Mouse (Mus musculus): ENCODE results near the gene Spindoc. TPM values are rescaled to one million over a fixed set of nuclear protein-coding genes. Genes with fewer than 3 reads are reported as not detected.

Spindoc gene
- total and polyA plus RNA-seq, 2 experiments from 2014 or later: 19.8 to 35.2 TPM

- H3K27me3 ChIP-seq (ENCODE audit: insufficient read depth, low read length): no peaks in the 10 kb centered on the region
- ATAC-seq (ENCODE audit: low FRiP score): no peak
- H3K4me1 ChIP-seq (ENCODE audit: insufficient read depth, low read length): peaks cover 16% of the 10 kb centered on the region
- no peak for TF ChIP-seq CTCF (IDR thresholded peaks at IDR 0.05)
- H3K36me3 ChIP-seq (ENCODE audit: insufficient read depth, low read length): no peaks in the 10 kb centered on the region; the same call in 1 of the 2 replicates
- 18% methylated on average over 6 of the region's 6 CpGs for WGBS
- H3K4me2 ChIP-seq (ENCODE audit: low read depth, low read length, poor library complexity, severe bottlenecking): peak overlapping the region; percentile 64
- peak overlapping the region; percentile 39; the same call in 1 of the 2 replicates for H3K27ac ChIP-seq (ENCODE audit: low read depth, low read length)
- no peak for DNase-seq (ENCODE audit: low spot score)
- peak overlapping the region; percentile 42; the same call in 1 of the 2 replicates for H3K9ac ChIP-seq (replicated peaks; ENCODE audit: low read length, poor library complexity, severe bottlenecking)
- H3K4me3 ChIP-seq (ENCODE audit: low read depth, low read length): peak overlapping the region; percentile 73; the same call in 1 of the 2 replicates
- no peaks in the 10 kb centered on the region for H3K9me3 ChIP-seq (ENCODE audit: low read length)
Measured at GRCm38 (mm10) chr19:7419134-7419533, 36.3 kb upstream of the Spindoc start.

GRCm38 (mm10) chr19:7417911-7418849 lies 35.4 kb upstream of the Spindoc start:
- peaks cover 11% of the 10 kb centered on the region for H3K4me1 ChIP-seq (ENCODE audit: insufficient read depth, low read length)
- no peaks in the 10 kb centered on the region for H3K9me3 ChIP-seq (ENCODE audit: low read length)
- H3K4me3 ChIP-seq (ENCODE audit: low read depth, low read length): peak overlapping the region; percentile 73
- H3K36me3 ChIP-seq (ENCODE audit: insufficient read depth, low read length): no peaks in the 10 kb centered on the region; the same call in 1 of the 2 replicates
- peak; percentile 80 for TF ChIP-seq CTCF (IDR thresholded peaks at IDR 0.05)
- H3K27me3 ChIP-seq (ENCODE audit: insufficient read depth, low read length): no peaks in the 10 kb centered on the region
- peak overlapping the region; percentile 96 for H3K27ac ChIP-seq (ENCODE audit: low read depth, low read length)
- DNase-seq (ENCODE audit: low spot score) (peak; percentile 89), ATAC-seq (ENCODE audit: low FRiP score) (peak; percentile 64)
- peak overlapping the region; percentile 64 for H3K4me2 ChIP-seq (ENCODE audit: low read depth, low read length, poor library complexity, severe bottlenecking)
- peak overlapping the region; percentile 84 for H3K9ac ChIP-seq (replicated peaks; ENCODE audit: low read length, poor library complexity, severe bottlenecking)
- WGBS: under 1% methylated on average over 29 of the region's 59 CpGs

- no peaks in the 10 kb centered on the region for H3K27me3 ChIP-seq (ENCODE audit: insufficient read depth, low read length)
- DNase-seq (ENCODE audit: low spot score) (peak; percentile 86), ATAC-seq (ENCODE audit: low FRiP score) (peak; percentile 25)
- H3K27ac ChIP-seq (ENCODE audit: low read depth, low read length): peak within 1 kb of the TSS; percentile 96
- peaks cover 5% of the 10 kb centered on the region for H3K4me1 ChIP-seq (ENCODE audit: insufficient read depth, low read length)
- no peaks in the 10 kb centered on the region; the same call in 1 of the 2 replicates for H3K36me3 ChIP-seq (ENCODE audit: insufficient read depth, low read length)
- H3K9ac ChIP-seq (replicated peaks; ENCODE audit: low read length, poor library complexity, severe bottlenecking): peak within 1 kb of the TSS; percentile 84
- WGBS: 1% methylated on average over 78 of the region's 107 CpGs
- peak within 1 kb of the TSS; percentile 64 for H3K4me2 ChIP-seq (ENCODE audit: low read depth, low read length, poor library complexity, severe bottlenecking)
- no peak for TF ChIP-seq CTCF (IDR thresholded peaks at IDR 0.05)
- H3K9me3 ChIP-seq (ENCODE audit: low read length): no peaks in the 10 kb centered on the region
- peak within 1 kb of the TSS; percentile 73 for H3K4me3 ChIP-seq (ENCODE audit: low read depth, low read length)
Measured at GRCm38 (mm10) chr19:7416834-7417735, 34.3 kb upstream of the Spindoc start, which contains the start of gene 2700081O15Rik. TSS of gene 2700081O15Rik (plus strand) at chr19:7417625.

GRCm38 (mm10) chr19:7415916-7416833 lies 33.4 kb upstream of the Spindoc start:
- Histone ChIP-seq H3K36me3 (ENCODE audit: insufficient read depth, low read length) (no peaks in the 10 kb centered on the region; the same call in 1 of the 2 replicates), H3K27me3 (ENCODE audit: insufficient read depth, low read length) (no peaks in the 10 kb centered on the region), H3K9me3 (ENCODE audit: low read length) (no peaks in the 10 kb centered on the region), H3K27ac (ENCODE audit: low read depth, low read length) (peak overlapping the region; percentile 96; the same call in 1 of the 2 replicates), H3K4me1 (ENCODE audit: insufficient read depth, low read length) (peaks cover 4% of the 10 kb centered on the region; the same call in 1 of the 2 replicates), H3K9ac (replicated peaks; ENCODE audit: low read length, poor library complexity, severe bottlenecking) (peak overlapping the region; percentile 84), H3K4me3 (ENCODE audit: low read depth, low read length) (peak overlapping the region; percentile 73), H3K4me2 (ENCODE audit: low read depth, low read length, poor library complexity, severe bottlenecking) (peak overlapping the region; percentile 64)
- WGBS: 34% methylated on average over 22 of the region's 22 CpGs
- ATAC-seq (ENCODE audit: low FRiP score) (no peak), DNase-seq (ENCODE audit: low spot score) (no peak)
- no peak for TF ChIP-seq CTCF (IDR thresholded peaks at IDR 0.05)

- 47% methylated on average over 2 of the region's 2 CpGs for WGBS
- H3K27me3 ChIP-seq (ENCODE audit: insufficient read depth, low read length): no peaks in the 10 kb centered on the region
- no peaks in the 10 kb centered on the region for H3K4me1 ChIP-seq (ENCODE audit: insufficient read depth, low read length)
- DNase-seq (ENCODE audit: low spot score): no peak
- no peak overlapping the region for H3K27ac ChIP-seq (ENCODE audit: low read depth, low read length)
- H3K9ac ChIP-seq (replicated peaks; ENCODE audit: low read length, poor library complexity, severe bottlenecking): no peak overlapping the region
- H3K36me3 ChIP-seq (ENCODE audit: insufficient read depth, low read length): no peaks in the 10 kb centered on the region
- TF ChIP-seq CTCF (IDR thresholded peaks at IDR 0.05): no peak
- no peak overlapping the region for H3K4me2 ChIP-seq (ENCODE audit: low read depth, low read length, poor library complexity, severe bottlenecking)
- H3K9me3 ChIP-seq (ENCODE audit: low read length): no peaks in the 10 kb centered on the region
- no peak overlapping the region for H3K4me3 ChIP-seq (ENCODE audit: low read depth, low read length)
- ATAC-seq (ENCODE audit: low FRiP score): no peak
Measured at GRCm38 (mm10) chr19:7412361-7412760, 29.6 kb upstream of the Spindoc start.

Data from midbrain, postnatal 0 days (tissue).